Mouse (Mus musculus): ENCODE results near the gene Brwd3. TPM values are rescaled to one million over a fixed set of nuclear protein-coding genes. Genes with fewer than 3 reads are reported as not detected.

Brwd3 gene
- polyA plus RNA-seq, 1 experiment from 2014 or later: 2.3 TPM

Other genes with a start within 250 kb of the Brwd3 start
- not detected in 2 replicates for gene Gm379, start 169.5 kb downstream of the Brwd3 start, polyA plus RNA-seq (2015; fragmentation: Nextera tagmentation; extraction: Ambion mirVana)
- 9.6 and 10.1 TPM in 2 replicates for gene Hmgn5, start 179.0 kb upstream of the Brwd3 start, polyA plus RNA-seq (2015; fragmentation: Nextera tagmentation; extraction: Ambion mirVana)